Mouse (Mus musculus) kidney, postnatal 36 days (tissue): ENCODE measurements around the gene Sf3a2.
"Not testable (repeated sequence)": the region's sequence is repeated elsewhere in the genome, so short reads cannot be mapped to it uniquely, and the experiment has no call there.

Experiments
- DNase-seq, 2 experiments: peaks; one replicate each; pipeline ENCODE4 v3.0.0; 2021 to 2022; ENCODE audit warnings: mixed read lengths in 2 of 2

Gene Sf3a2

DNA sequence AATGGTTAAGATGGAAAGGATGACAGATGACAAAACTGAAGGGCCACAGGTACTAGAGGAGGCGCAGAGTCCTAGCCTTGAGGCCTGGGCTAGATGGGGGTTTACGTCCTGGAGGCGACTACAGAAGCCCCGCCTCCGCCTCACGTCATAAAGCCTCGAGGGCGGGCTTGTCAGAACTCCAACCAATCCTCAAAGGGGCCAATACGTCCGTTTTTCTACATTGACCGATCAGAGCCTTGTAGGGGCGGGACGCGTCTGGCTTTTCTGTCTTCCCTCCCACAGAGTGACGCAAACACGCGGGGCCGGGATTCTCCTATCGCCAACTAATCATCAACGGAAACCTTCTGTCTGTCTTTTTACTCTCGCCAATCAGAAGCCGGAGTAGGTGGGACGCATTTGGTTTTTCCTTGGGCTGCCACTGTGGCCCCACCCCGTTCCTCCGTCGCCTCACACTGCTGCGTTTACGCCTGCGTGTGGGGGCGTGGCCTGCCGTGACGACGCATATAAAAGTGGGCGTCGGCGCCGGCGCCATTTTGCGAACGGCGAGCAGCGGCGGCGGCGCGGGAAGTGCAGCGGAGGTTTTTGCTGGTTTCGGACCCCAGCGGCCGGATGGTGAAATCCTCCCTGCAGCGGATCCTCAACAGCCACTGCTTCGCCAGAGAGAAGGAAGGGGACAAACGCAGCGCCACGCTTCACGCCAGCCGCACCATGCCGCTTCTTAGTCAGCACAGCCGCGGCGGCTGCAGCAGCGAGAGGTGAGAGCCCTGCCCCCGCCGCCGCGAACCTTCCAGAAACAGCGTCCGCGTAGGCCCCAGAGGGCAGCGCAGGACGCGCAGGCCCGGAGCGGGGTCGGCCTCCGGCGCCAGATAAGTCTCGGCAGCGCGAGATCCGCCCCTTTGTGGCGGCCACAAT, 28.4 kb downstream of the Sf3a2 start, which contains the start of gene Oaz1:
Gene Oaz1, plus strand, starts transcription at position 506 of the 912 bp plus-strand sequence.
- peak; percentile 98 to 100 for DNase-seq

DNA sequence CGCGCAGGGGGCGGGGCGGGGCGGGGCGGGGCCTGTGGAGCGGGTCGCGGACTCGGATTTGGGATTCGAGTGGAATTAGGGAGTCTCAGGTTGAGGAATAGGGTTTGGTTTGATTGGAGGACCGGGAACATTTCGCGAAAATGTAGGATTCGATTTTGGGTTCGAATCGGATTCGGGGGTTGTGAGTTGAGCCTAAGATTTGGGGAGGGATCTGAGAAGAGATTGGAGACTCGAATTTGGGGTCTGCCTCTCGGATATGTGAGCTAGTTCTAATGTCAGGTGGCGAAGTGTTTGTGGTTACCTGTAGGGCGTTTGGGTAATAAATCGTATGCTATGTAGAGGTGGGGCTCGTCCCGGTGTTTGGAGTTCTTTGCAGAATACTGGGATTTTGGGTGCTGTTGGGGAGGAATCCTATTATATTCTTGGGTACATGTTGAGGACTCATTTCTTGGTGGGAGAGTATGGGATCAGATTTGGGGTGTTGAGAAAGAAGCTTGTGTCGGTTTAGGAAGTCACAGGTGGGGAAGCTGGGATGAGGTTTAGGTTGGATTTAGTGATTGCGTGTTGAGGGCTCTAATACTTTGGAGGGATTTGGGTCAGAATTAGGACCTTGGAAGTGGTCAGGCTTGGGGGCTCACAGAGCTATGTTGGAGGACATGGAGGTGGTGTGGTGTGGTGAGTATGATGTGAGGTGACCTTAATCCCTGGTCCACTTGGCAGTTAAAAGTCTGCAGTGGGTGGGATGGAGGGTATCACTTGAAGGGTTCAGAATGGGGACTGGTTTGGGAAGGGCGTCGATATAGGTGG, 29.3 kb downstream of the Sf3a2 start:
- DNase-seq, result no peak

DNA sequence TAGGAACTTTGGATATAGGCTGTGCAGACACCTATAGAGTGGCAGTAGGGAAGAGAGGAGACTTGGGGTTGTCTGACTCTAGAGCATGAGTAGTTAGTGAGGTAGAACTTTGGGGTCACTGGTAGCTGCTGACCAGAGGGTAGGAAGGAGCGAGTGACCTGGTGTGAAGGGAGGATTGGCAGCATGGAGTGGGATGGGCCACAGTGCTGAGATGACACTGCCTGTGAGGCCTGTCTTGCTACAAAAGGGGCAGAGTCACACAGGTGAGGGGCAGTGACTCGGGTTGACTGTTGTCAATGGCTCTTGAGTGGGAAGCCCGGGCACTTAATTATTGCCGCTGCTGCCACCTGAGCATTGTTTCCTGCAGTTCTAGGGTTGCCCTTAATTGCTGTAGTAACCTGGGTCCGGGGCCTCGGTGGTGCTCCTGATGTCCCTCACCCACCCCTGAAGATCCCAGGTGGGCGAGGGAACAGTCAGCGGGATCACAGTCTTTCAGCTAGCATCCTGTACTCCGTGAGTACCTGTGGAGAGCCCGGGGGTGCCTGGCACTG, 29.9 kb downstream of the Sf3a2 start:
- DNase-seq, result no peak

DNA sequence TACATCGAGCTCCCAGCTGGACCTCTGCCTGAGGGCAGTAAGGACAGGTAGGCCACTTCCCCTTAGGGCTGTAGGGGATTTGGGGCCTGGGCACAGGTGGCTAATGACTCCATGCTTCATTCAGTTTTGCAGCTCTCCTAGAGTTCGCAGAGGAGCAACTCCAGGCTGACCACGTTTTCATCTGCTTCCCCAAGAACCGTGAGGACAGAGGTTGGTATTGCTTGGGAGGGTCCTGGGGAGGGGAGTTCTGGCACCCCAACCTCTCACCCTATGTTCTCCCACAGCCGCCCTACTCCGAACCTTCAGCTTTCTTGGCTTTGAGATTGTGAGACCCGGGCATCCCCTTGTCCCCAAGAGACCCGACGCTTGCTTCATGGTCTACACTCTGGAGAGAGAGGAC, 30.6 kb downstream of the Sf3a2 start:
- not testable (repeated sequence) for DNase-seq

DNA sequence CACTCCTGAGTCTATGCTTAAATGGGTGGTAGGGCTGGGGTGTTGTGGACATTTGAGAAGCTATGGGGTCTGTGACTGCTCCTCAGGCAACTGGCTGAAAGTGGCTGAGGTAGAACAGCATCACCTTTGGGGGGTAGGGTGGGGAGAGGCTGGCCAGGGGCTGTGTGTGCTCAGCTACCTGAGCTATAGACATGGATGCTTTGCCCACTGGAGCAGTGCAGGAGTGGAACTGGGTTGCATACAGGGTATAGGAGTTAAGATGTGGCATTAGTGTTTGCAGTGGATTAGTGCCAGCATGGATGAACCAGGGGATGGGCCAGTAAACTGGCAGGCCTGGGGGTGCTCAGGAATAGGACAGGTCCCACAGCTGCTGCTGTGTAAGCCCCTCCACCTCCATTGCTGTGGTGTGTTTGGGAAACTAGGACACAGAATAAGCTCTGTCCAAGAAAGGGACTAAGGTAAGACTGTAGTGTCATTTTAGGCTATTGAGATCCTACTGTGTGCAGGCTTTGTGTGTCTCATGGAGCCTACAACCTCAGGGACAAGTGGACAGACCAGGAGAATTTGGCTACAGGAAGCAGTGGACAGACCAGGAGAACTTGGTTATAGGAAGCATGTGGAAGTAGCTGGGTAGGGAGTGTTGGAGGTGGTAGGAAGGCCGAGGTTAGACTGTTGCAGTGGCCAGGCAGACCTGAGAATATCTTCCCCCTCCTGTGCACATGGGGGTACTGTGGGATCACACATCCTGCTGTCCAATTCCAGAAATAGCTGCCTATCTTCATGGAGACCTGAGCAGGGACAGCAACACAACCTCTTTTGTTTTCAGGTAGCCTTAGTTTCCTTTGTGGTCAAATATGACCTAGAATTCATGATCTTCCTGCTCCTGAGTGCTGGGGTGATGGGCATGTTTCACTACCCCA, 31.6 kb downstream of the Sf3a2 start:
- no peak for DNase-seq

DNA sequence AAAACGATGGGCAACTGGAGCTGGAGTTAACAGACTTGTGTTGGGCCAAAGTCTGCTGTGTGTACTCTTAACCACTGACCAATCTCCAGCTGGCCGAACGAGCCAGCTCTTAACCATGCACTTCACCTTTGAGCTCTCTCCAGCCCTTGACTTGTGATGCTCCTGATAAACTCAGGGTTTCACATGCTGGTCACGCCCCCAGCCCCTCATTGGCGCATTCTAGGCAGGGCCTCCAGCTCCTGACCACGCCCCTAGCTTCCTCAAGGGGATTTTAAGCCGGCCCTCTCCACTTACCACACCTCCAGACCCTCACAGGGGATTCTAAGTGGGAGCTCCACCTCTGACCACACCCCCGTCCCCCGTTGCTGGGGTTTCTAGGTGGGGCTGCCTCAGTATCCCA, 33.1 kb downstream of the Sf3a2 start:
- peak; percentile 88 to 93 for DNase-seq

DNA sequence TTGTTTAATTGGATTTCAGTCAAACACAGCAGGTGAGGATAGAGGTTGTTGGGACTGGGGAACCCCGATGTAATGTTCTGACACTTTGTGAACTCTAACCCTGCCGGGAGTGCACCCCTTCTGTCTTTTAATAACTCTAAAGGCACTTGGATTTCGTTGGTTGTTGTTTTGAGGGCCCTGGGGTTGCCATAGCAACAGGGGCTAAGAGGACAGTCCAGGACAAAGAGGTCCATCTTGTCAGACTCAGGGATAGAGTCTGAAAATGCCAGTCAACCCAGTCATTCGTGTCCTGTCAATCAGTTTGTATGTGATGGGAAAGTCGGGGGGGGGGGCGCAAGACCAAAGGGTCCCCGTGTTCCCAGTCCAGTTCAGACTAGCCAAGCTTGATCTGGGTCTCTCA, 34.8 kb downstream of the Sf3a2 start:
- DNase-seq, result peak in 1 of 2 experiments; percentile 30

DNA sequence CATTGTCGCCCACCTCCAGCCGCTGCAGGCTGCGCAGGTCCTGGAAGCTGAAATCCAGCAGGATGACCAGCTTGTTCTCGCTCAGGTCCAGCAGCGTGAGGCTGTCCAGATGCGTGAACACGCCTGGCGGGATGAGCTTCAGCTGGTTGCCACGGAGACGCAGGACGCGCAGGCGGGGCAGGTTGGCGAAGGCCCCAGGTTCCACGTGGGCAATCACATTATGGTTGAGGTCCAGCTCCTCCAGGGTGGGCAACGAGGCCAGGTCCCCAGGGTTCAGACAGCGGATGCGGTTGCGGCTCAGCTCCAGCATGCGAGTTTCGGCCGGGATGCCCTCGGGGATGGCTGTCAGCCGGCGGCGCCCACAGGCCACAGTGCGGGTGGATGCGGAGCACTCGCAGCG, 37.6 kb downstream of the Sf3a2 start:
- DNase-seq, result no peak

DNA sequence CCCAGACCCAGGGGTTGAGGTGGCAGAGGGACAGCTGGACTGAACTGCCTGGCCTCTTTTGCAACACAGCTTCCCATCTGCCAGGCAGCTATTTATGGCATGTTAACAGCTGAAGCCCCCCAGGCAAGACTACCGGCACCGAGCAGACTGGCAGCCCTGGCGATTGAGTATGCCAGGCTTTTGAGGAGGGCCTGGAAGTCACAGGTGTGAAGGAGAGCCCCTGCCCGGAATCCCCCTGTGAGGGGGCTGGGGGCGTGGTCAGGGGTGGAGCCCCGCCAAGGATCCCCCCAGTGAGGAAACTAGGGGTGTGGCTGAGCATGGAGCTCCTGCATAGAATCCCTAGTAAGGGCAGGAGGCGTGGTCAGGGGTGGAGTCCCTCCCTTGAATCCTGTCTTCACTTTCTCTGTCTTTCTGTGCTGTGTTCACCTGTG, 39.0 kb downstream of the Sf3a2 start:
- DNase-seq, result no peak

DNA sequence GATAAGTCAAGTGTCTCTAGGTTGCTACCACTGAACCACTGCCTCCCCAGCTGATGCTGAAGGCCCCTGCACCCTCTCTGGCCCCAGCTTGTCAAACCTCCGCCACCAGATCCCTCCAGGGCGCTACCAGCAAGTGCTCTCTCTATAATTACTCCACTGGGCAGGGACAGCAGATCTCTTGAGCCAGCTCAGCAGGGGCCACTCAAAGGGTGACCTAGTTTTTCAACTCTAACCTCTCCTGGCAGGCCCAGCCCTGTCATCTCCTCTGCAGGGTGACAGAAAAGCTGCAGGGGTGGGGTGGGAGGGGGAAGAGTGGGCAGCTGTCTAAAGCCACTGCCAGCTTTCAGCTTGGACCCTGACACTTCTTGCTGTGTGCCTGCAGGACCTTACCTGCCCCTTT, 39.8 kb downstream of the Sf3a2 start:
- no peak for DNase-seq

DNA sequence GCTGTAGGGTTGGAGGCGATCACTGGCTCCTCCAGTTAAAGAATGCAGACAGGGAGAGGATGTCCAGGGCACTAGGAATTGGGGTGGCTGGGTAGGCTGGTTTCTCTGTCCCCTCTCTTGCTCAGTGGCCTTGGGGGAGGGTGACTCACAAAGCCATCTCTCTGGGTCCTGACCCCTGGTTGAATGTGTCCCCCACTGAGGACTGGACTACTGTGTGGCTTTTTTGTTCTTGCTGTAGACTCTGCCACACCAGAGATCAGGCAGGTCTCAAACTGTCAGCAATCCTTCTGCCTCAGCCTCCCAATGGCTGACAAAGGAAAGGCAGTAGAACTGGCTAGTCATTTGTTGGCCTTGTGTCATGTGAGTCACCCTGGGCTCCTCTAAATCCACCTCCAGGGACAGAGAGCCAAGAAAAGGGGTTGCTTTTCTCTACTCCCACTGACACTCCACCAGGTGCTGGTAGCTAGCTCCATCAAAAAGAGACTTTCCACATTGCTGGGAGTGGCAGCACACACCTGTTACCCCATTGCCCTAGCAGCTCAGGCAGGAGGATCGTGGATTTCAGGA, 40.4 kb downstream of the Sf3a2 start:
- no peak for DNase-seq

DNA sequence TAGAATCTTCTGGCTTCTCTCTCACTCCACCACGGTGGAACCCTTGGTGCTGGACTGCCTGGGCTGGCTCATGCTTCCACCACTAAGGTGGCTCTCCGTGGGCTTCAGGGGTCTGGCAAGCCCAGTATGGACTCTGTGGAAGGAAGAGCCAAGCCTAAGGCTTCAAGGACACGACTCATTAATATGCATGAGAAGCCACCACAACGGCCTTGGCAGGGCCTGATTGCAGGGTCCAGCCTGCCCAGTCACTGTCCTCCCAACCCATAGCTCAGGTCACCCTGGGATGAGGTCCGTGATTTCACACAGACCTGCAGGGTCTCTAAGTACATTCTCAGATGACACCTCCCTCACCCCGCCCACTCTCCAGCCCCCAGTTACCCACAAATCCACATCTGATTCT, 41.9 kb downstream of the Sf3a2 start:
- no peak for DNase-seq

DNA sequence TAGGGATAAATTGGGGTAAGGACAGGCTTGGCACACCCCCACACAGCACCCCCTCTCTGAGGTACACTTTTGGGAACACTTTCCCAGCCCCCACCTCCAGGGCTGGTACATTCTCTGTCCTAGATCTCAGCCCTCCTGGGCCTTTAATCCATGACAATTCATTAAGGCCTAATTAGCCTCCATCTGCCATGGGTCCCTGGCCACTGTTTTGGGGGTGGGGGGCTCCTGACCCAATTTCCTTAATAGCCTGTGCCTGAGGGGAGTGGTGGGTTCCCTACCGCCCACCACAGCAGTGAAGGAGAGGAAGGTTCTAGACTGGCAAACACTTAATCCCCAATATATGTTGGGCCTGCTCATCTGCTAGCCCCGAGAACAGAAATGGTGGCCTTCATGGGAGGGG, 43.7 kb downstream of the Sf3a2 start:
- DNase-seq, result no peak

DNA sequence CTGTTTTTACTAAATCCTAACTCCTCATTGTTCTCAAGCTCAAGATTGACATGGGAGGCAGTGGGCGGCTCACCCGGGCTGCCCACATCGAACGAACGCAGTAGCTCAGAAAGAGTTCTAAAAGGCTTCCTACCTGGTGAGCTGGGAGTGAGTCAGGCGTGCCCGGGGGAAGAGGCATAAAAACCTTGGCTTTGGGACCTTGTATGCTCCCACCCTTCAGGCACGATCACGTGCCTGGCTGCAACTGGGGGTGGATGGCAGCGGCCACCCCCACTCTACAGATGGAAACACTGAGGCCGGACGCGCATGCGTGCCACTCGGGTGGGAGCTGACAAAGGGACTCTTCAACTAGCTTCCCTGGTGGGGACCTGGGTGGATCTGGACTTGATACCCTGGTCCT, 44.3 kb downstream of the Sf3a2 start:
- no peak for DNase-seq

DNA sequence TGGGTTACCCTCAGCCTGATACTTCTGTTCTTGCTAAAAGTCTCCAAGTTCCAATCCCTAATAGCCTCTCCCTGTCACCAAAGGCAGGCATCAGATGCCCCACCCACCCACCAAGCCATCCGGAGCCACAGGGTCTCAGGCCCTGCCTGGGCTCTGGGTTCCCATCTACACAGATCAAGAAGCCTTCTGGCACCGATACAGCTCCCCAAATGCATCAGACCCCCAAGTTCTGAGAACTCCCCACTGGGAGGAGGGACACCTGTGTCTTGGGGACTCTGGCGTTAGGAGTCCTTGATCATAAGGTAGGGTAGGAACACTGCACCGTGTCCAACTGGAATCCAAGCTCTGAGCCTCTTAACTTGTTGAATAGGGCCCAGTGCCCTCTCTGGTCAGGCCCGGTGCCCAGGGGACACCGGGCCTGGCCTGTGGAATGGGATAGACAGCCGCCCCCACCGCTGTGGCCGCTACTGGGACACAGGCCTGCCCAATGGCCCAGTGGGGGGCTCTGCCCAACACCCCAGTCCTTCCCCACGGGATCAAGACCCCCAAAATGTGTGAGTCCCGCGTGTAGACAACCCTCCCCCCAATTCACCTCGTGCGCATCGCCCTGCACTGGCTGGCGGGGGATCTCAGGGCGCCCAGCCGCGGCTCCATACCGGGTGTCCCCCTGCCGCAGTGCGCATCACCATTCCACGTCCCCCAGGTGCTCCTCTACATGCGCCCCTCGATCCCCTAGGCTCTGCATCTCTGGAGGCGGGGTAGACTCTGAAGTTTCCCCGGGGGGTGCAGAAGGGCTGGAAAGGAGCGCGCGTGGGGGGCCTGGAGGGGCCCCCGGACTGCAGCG, 45.3 kb downstream of the Sf3a2 start:
- no peak for DNase-seq

DNA sequence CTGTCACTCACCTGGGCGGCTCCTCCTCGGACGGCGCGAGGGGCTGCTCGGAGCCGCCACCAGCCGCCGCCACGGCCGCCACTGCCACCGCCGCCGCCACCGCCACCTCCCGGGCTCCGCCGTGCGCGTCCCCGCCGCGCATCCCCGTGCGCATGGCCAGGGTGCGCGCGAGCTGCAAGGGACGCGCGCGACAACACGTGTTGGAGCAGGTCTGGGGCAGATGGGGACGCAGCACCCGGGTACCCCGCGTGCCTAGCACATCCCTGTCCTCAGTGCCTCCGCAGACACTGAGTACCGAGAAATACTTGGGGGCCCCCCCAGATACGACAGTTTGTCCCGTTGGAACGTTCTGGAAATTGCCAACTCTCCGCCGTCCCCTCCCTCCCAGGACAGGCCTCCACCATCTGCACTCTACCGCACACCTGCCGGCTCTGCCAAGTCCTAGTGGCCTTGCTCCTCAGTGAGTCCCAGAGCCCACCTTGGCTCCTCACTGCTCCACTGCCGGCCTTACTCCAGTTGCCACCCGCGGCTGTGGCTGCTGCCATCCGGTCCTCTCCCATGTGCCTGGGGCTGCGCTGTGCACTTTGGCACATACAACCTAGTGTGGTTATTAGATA, 46.0 kb downstream of the Sf3a2 start, which contains the start of gene Lingo3:
Gene Lingo3, minus strand, starts transcription at position 109 of the 617 bp plus-strand sequence.
- peak in 1 of 2 experiments; percentile 29 for DNase-seq

DNA sequence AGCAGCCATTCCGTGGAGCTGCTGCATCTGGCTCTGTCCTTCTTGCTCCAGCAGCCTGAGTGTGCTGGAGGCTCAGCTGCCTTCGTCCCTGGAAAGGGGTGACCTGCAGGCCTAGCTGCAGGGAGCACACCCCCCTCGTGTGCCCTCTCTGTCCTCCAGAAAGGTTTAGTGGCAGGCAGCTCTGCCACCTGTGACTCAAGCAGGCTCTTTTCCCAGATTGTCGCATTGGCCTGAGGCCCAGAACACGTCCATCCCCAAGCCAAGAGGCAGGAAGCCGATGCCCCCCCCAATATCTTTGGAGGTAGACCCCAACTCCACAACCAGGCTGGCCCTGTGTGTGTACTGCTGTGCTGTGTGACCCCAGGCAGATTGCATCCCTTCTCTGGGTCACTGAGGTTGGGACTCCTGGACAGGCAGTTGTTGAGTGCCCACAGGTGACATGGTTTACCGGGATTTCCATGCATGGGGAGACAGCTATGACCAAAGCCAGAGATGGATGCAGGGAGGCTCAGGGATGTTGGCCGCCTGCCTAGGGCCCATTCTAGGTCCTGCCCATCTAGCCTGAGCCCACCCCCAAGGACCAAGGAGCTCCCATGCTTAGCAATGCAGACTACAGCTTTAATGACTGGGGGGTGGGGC, 47.2 kb downstream of the Sf3a2 start:
- DNase-seq, result no peak

DNA sequence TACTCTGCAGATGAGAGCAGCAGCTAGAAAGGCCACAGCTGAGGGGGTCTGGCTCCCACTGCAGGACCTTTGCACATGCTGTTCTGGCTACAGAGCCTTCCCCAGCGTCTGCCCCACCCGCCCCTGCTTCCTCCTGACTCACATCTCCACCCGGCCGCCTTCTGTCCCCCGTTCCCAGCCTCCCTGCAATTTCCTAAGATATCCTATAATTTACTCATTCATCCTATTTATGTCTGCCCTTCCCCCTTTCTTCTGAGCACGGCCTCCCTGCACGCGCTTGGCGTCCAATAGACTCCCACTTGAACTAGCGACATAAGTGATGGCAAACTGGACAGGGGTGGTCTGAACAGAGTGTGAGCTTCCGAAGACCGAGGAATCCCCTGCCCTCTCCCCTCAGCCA, 47.7 kb downstream of the Sf3a2 start:
- DNase-seq, result no peak

DNA sequence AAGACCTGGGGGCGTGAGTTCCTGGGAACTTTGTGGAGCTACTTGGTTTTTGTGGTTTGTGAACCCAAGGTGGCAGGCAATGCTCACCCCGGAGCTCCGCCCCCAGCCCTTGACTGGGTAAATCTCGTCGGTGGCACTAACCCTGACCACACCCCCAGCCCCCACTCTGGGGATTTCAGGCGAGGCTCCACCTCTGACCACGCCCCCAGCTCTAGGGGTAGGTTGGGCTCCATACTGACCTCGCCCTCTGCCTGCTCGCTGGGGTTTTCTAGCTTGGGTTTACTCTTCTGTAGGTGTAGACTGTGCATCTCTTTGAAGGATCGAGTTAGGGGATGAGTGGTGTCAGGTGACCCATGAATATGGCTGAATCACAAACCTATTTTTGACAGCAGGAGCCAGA, 50.6 kb downstream of the Sf3a2 start:
- peak; percentile 41 to 77 for DNase-seq
